Mouse (Mus musculus): ENCODE data around the gene Syndig1l.

GRCm38 (mm10) chr12:84709842-84710439 lies 11.3 kb upstream of the Syndig1l start:
- TF ChIP-seq POLR2A (IDR thresholded peaks at IDR 0.05; ENCODE audit: control insufficient read depth, extremely low read depth, insufficient read depth, low read length, poor library complexity) (no peak), CTCF (IDR thresholded peaks at IDR 0.05; ENCODE audit: borderline replicate concordance, control insufficient read depth, extremely low read depth, insufficient read depth, low read length, poor library complexity) (no peak)

Measured in thymus, adult 2 months (tissue).